9 mouse cellular contexts compared by ENCODE assay signal in the genomic region with DNA sequence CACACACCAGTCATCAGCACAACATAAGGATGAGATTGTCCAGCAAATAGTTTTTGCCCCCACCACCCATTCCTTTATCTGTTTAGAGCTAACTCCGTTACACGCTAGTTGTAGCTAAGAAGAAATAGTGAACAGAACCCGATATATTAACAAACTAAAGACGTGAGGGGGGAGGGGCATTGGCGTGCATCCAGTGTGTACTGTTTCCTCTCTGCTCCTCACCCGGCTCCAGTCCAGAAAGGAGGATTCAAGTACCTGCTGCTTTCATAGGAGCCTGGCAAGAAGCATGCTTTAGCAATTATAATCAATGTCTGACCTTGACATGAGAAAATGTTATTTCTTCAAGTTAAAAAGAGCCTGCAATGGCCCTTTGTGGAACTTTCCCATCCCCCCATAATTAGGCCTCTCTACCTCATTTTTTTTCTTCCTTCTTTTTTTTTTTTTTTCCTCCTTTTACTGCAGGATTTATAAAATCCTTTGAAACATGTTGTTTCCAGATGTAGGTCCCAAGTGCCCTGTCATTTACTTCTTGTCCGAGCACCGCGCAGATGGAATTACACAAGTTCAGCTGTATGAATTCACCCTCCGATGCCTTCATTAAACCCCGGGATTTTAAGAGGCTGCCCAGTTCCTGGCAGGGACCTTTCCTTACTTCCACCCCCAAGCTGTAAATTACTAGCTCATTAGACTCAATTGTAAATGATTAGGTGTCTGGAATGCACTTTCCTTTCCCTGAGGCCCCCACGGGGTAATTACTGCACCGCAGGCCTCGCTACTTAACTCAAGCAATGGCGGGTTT.
A peak's percentile ranks its signal among the peaks of the same experiment; 100 is the strongest.
DNase-seq lines count a peak whose midpoint lies in the region; ATAC-seq and TF ChIP-seq lines count a peak whose summit lies in the region.
"Had no signal": no experiment of that assay in that cellular context is flagged by ENCODE, and none has a peak within 500 bp of the region (broad histone marks: within the 10 kb centered on the region; RNA-seq: fewer than 3 reads in every experiment).

No protein-coding gene starts in this region.

- H3K27me3 ChIP-seq in lung, embryonic 15.5 days, result no peaks in the 10 kb centered on the region
- H3K27me3 ChIP-seq in forebrain, embryonic 15.5 days, result no peaks in the 10 kb centered on the region
- H3K27me3 ChIP-seq: heart, embryonic 15.5 days had no signal

- no peak overlapping the region for H3K9ac ChIP-seq in lung, embryonic 15.5 days
- H3K9ac ChIP-seq in forebrain, embryonic 15.5 days (replicated peaks), result no peak overlapping the region
- H3K9ac ChIP-seq: heart, embryonic 15.5 days had no signal

- H3K36me3 ChIP-seq in lung, embryonic 15.5 days, result no peaks in the 10 kb centered on the region
- no peaks in the 10 kb centered on the region for H3K36me3 ChIP-seq in forebrain, embryonic 15.5 days
- H3K36me3 ChIP-seq: heart, embryonic 15.5 days had no signal

- H3K27ac ChIP-seq in lung, embryonic 15.5 days, result 0 out of 2 replicates have a peak overlapping the region, but pooled peaks have one; percentile 12
- peak overlapping the region; percentile 58 for H3K27ac ChIP-seq in forebrain, embryonic 15.5 days (replicated peaks)
- no peak overlapping the region for H3K27ac ChIP-seq in layer of hippocampus, adult 2 months
- H3K27ac ChIP-seq: heart, embryonic 15.5 days had no signal

- WGBS in lung, embryonic 15.5 days, result 33% methylated on average over 15 of the region's 15 CpGs
- 3% methylated on average over 15 of the region's 15 CpGs for WGBS in forebrain, embryonic 15.5 days

- H3K4me3 ChIP-seq in lung, embryonic 15.5 days, result no peak overlapping the region
- H3K4me3 ChIP-seq in forebrain, embryonic 15.5 days, result no peak overlapping the region
- H3K4me3 ChIP-seq in layer of hippocampus, adult 2 months, result no peak overlapping the region
- H3K4me3 ChIP-seq: heart, embryonic 15.5 days had no signal

- peaks cover 22% of the 10 kb centered on the region for H3K4me1 ChIP-seq in lung, embryonic 15.5 days
- peaks cover 24% of the 10 kb centered on the region for H3K4me1 ChIP-seq in forebrain, embryonic 15.5 days

- no peak for ATAC-seq in lung, embryonic 15.5 days (ENCODE audit: borderline replicate concordance, extremely low read depth, low FRiP score, low TSS enrichment)
- peak; percentile 86 for ATAC-seq in forebrain, embryonic 15.5 days (replicated peaks)

- H3K9me3 ChIP-seq in lung, embryonic 15.5 days, result no peaks in the 10 kb centered on the region
- H3K9me3 ChIP-seq in forebrain, embryonic 15.5 days, result no peaks in the 10 kb centered on the region
- H3K9me3 ChIP-seq: heart, embryonic 15.5 days had no signal

- peak overlapping the region; percentile 19 for H3K4me2 ChIP-seq in lung, embryonic 15.5 days
- peak overlapping the region; percentile 13; the same call in 1 of the 2 replicates for H3K4me2 ChIP-seq in forebrain, embryonic 15.5 days (replicated peaks)
- H3K4me2 ChIP-seq: heart, embryonic 15.5 days had no signal

- TF ChIP-seq CTCF in layer of hippocampus, adult 2 months (conservative IDR thresholded peaks at IDR 0.05), result no peak

- no peak for DNase-seq in lung, postnatal 25 days (ENCODE audit: low spot score)
- peak; percentile 23 to 44 for DNase-seq in kidney, postnatal 25 days
- peak; percentile 90 for DNase-seq in retina, postnatal 1 day
- no peak for DNase-seq in cerebellum, adult 11 months
- DNase-seq in thymus, postnatal 25 days, result no peak
- DNase-seq in layer of hippocampus, adult 2 months (ENCODE audit: low spot score in 2 of 2), result no peak

Comparison
In these comparisons a context has a peak if more than half of its experiments do, and no peak if none do; other contexts are left out.
1. DNase-seq: peak in kidney, postnatal 25 days (2 of 2) and retina, postnatal 1 day (single experiment); none in lung, postnatal 25 days (single experiment), cerebellum, adult 11 months (single experiment), thymus, postnatal 25 days (single experiment) and layer of hippocampus, adult 2 months (0 of 2).